Mouse (Mus musculus) cerebellum, adult 2 months (tissue): ENCODE results near the gene Ttyh1.

Experiments
- CTCF ChIP-seq: fragments of 200-500 bp; IDR thresholded peaks from 2 replicates; pipeline ENCODE4 v1.5.1; 2011; ENCODE audit warnings: low read depth, mild to moderate bottlenecking, control low read depth, low read length, moderate library complexity, borderline replicate concordance; ENCODE audit not compliant: insufficient read depth
- POLR2A ChIP-seq: fragments of 200-500 bp; IDR thresholded peaks from 2 replicates; pipeline ENCODE4 v1.6.1; 2011; ENCODE audit warnings: low read length, control low read depth, borderline replicate concordance; ENCODE audit not compliant: insufficient read depth

DNA sequence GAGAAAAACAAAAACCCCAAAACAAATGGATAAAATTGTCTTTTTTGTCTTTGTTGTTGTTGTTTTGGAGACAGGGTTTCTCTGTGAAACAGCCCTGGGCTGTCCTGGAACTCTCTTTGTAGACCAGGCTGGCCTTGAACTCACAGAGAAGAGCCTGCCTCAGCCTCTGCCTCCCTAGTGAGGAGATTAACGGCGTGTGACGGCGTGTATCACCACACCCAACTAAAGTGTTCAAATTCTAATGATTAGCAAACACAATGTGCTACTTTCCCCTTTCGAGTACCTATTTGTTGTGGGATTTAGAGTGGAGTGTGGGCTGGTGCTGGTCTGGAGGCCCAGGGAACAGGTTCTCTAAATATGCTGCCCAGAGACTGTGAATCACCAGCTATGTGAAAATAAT is 15.7 kb downstream of the Ttyh1 start:
- no peak for TF ChIP-seq POLR2A
- TF ChIP-seq CTCF: no peak
